Mouse (Mus musculus): ENCODE data around the gene Tmem41a.

- no peak for TF ChIP-seq POLR2A (IDR thresholded peaks at IDR 0.05; ENCODE audit: low read depth, low read length)
- TF ChIP-seq CTCF (conservative IDR thresholded peaks at IDR 0.05; ENCODE audit: insufficient read depth, insufficient read length, low read depth, low read length): no peak
Observed at GRCm38 (mm10) chr16:21904636-21905035, 42.7 kb downstream of the Tmem41a start.

Data from kidney, adult 2 months (tissue).